Mouse (Mus musculus) myocyte (in vitro differentiated cells): ENCODE data around the gene Ltf.

Experiments used
- POLR2A ChIP-seq: IDR thresholded peaks from one replicate; pipeline ENCODE4 v1.6.1; 2011; ENCODE audit warnings: low read depth, mild to moderate bottlenecking, control low read depth, moderate library complexity; ENCODE audit not compliant: insufficient read length
- POLR2AphosphoS2 ChIP-seq: IDR thresholded peaks from one replicate; pipeline ENCODE4 v1.6.1; 2011; ENCODE audit warnings: low read depth, control low read depth; ENCODE audit not compliant: insufficient read length

DNA sequence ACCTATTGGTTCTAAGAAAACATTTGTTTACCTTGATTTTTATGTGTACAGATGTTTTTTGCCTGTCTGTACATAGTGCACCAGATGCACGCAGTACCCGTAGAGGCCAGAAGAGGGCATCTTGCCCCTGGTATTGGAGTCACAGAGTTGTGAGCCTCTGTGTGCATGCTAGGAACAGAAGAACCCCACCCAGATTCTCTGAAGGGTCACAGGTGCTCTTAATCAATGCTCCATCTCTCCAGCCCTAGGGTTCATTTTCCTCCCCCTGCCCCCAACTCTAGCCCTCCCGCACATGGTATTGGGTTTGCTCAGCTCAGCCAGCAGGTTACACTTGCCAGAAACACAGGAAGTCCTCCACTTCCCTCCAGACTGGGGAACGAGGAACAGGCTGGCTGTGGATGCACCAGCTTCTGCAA, 51.5 kb downstream of the Ltf start:
- TF ChIP-seq POLR2AphosphoS2 (no peak), POLR2A (no peak)
